Comparison of ENCODE assay signal across 4 mouse cellular contexts in the genomic region with DNA sequence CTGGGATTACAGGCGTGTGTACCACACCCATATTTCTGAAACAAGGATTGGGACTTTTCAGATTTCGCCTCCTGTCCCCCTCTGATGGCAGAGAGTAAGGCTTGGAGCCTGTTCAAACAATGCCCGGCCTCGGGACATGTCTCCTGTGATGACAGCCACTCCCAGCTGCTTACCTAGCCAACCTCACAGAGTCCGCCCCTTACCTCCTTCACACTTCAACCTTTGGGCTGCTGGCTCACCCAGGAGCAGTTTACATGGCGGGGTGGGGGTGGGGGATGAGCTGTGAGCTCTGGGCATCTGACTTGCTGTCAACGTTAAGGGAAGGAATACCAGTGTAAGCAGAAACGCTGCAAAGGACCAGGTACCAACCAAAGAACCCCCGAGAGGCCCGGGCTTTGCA.
"Had no signal": no experiment of that assay in that cellular context is flagged by ENCODE, and none has a peak within 500 bp of the region (broad histone marks: within the 10 kb centered on the region; RNA-seq: fewer than 3 reads in every experiment).

No protein-coding gene starts in this region.

- H3K9me3 ChIP-seq: hindbrain, embryonic 13.5 days; limb, embryonic 15.5 days; midbrain, embryonic 12.5 days had no signal

- H3K9ac ChIP-seq: hindbrain, embryonic 13.5 days; limb, embryonic 15.5 days; midbrain, embryonic 12.5 days had no signal

- ATAC-seq: hindbrain, postnatal 0 days had no signal

- H3K36me3 ChIP-seq: midbrain, embryonic 12.5 days had no signal

- H3K4me2 ChIP-seq: hindbrain, embryonic 13.5 days; limb, embryonic 15.5 days; midbrain, embryonic 12.5 days had no signal

- H3K27ac ChIP-seq: hindbrain, postnatal 0 days; midbrain, embryonic 12.5 days had no signal

- H3K27me3 ChIP-seq: hindbrain, embryonic 13.5 days; limb, embryonic 15.5 days had no signal

- H3K4me3 ChIP-seq: hindbrain, embryonic 13.5 days; limb, embryonic 15.5 days; midbrain, embryonic 12.5 days had no signal
